Mouse (Mus musculus): ENCODE data around the gene Caskin2.

The Caskin2 gene

GRCm38 (mm10) chr11:115831518-115831917, 18.1 kb upstream of the Caskin2 start:
- DNase-seq (ENCODE audit: low spot score in 2 of 2) = no peak

- DNase-seq (ENCODE audit: low spot score in 2 of 2) = no peak
Measured at GRCm38 (mm10) chr11:115830550-115831325, 17.3 kb upstream of the Caskin2 start.

- no peak for DNase-seq (ENCODE audit: low spot score in 2 of 2)
Measured at GRCm38 (mm10) chr11:115829036-115829435, 15.6 kb upstream of the Caskin2 start.

GRCm38 (mm10) chr11:115827624-115828023, 14.2 kb upstream of the Caskin2 start:
- DNase-seq (ENCODE audit: low spot score in 2 of 2) = no peak

- DNase-seq (ENCODE audit: low spot score in 2 of 2) = no peak
Measured at GRCm38 (mm10) chr11:115826487-115826886, 13.0 kb upstream of the Caskin2 start.

GRCm38 (mm10) chr11:115824813-115825212, 11.4 kb upstream of the Caskin2 start:
- no peak for DNase-seq (ENCODE audit: low spot score in 2 of 2)

- peak; percentile 33 to 48 for DNase-seq (ENCODE audit: low spot score in 2 of 2)
Measured at GRCm38 (mm10) chr11:115823774-115824740, 10.6 kb upstream of the Caskin2 start, which contains the start of gene Llgl2. Gene Llgl2, plus strand, starts transcription at chr11:115824049.

GRCm38 (mm10) chr11:115821001-115821400, 7.6 kb upstream of the Caskin2 start:
- no peak for DNase-seq (ENCODE audit: low spot score in 2 of 2)

- no peak for DNase-seq (ENCODE audit: low spot score in 2 of 2)
Measured at GRCm38 (mm10) chr11:115819915-115820623, 6.6 kb upstream of the Caskin2 start.

GRCm38 (mm10) chr11:115817331-115817730, 3.9 kb upstream of the Caskin2 start:
- DNase-seq (ENCODE audit: low spot score in 2 of 2) = no peak

- peak; percentile 67 to 73 for DNase-seq (ENCODE audit: low spot score in 2 of 2)
Measured at GRCm38 (mm10) chr11:115814605-115815450, 1.4 kb upstream of the Caskin2 start, which contains the start of gene Tsen54. Gene Tsen54, plus strand, starts transcription at chr11:115814724.

- DNase-seq (ENCODE audit: low spot score in 2 of 2) = no peak
Measured at GRCm38 (mm10) chr11:115812533-115813420, 662 bp downstream of the Caskin2 start.

- DNase-seq (ENCODE audit: low spot score in 2 of 2) = no peak
Measured at GRCm38 (mm10) chr11:115812095-115812494, 1.3 kb downstream of the Caskin2 start.

GRCm38 (mm10) chr11:115811381-115812093, 1.9 kb downstream of the Caskin2 start:
- no peak for DNase-seq (ENCODE audit: low spot score in 2 of 2)

GRCm38 (mm10) chr11:115810377-115810776, 3.1 kb downstream of the Caskin2 start:
- DNase-seq (ENCODE audit: low spot score in 2 of 2) = no peak

GRCm38 (mm10) chr11:115809311-115809781, 4.1 kb downstream of the Caskin2 start:
- DNase-seq (ENCODE audit: low spot score in 2 of 2) = no peak

- no peak for DNase-seq (ENCODE audit: low spot score in 2 of 2)
Measured at GRCm38 (mm10) chr11:115808696-115809310, 4.6 kb downstream of the Caskin2 start.

GRCm38 (mm10) chr11:115807971-115808370, 5.5 kb downstream of the Caskin2 start:
- no peak for DNase-seq (ENCODE audit: low spot score in 2 of 2)

All from right cerebral cortex, postnatal 36 days (tissue).